9 mouse cellular contexts compared by ENCODE assay signal in the genomic region with DNA sequence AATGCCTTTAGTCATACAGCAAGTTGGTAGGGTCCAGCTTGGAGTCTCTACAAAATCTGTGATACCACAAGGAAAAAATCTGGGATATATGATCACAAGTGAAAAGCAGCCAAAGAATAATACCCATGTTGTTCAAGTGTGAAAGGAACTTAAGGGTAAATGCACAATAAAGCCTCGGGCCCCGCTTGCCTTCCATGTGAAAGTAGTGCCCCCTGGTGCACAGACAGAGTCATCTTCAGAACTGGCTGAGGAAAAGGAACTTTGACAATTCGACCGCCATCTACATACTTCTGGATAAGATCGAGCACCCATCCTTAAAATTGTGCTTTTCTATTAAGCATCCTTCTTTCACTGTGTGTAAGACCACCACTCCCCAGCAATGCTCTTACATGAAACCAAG. TPM values are rescaled to one million over a fixed set of nuclear protein-coding genes. Genes with fewer than 3 reads are reported as not detected.
A peak's percentile ranks its signal among the peaks of the same experiment; 100 is the strongest.
DNase-seq lines count a peak whose midpoint lies in the region; ATAC-seq and TF ChIP-seq lines count a peak whose summit lies in the region.
"Had no signal": no experiment of that assay in that cellular context is flagged by ENCODE, and none has a peak within 500 bp of the region (broad histone marks: within the 10 kb centered on the region; RNA-seq: fewer than 3 reads in every experiment).

No protein-coding gene starts in this region.

- H3K9ac ChIP-seq in neural tube, embryonic 11.5 days (ENCODE audit: low read length), result no peak overlapping the region

- no peak for ATAC-seq in neural tube, embryonic 11.5 days (ENCODE audit: insufficient read depth, low FRiP score, low TSS enrichment)

- H3K27ac ChIP-seq in neural tube, embryonic 11.5 days (ENCODE audit: low read depth, low read length), result no peak overlapping the region
- no peak overlapping the region for H3K27ac ChIP-seq in bone marrow macrophage, adult 2 months (ENCODE audit: insufficient read depth, low read depth, low read length)

- no peak overlapping the region for H3K4me3 ChIP-seq in neural tube, embryonic 11.5 days (ENCODE audit: low read depth, low read length)
- no peak overlapping the region for H3K4me3 ChIP-seq in bone marrow macrophage, adult 2 months (ENCODE audit: insufficient read depth, low read length)
- H3K4me3 ChIP-seq in lung, adult 2 months (replicated peaks; ENCODE audit: extremely low read depth, low read depth, low read length), result no peak overlapping the region

- DNase-seq in cerebellum, adult 11 months, result peak; percentile 17
- no peak for DNase-seq in cerebellum, adult 11-12 months
- peak; percentile 37 for DNase-seq in neural tube, embryonic 11.5 days (ENCODE audit: low spot score)
- DNase-seq in neural tube, embryonic 10.5 days (ENCODE audit: extremely low spot score, low spot score), result no peak
- peak; percentile 63 to 67 for DNase-seq in heart, postnatal 14 days
- peak; percentile 36 for DNase-seq in lung, adult 2 months
- peak; percentile 59 for DNase-seq in thymus, postnatal 14 days

- TF ChIP-seq CTCF in bone marrow macrophage, adult 2 months (IDR thresholded peaks at IDR 0.05; ENCODE audit: low read depth, low read length), result peak; percentile 36; the same call in 1 of the 2 replicates
- peak; percentile 69 for TF ChIP-seq CTCF in lung, adult 2 months (IDR thresholded peaks at IDR 0.05; ENCODE audit: insufficient read depth, low read length)

- no peaks in the 10 kb centered on the region for H3K9me3 ChIP-seq in neural tube, embryonic 11.5 days (ENCODE audit: control insufficient read depth, low read length)

- no peaks in the 10 kb centered on the region for H3K27me3 ChIP-seq in neural tube, embryonic 11.5 days (ENCODE audit: control insufficient read depth, insufficient read depth, low read length)

- H3K36me3 ChIP-seq in neural tube, embryonic 11.5 days (ENCODE audit: control insufficient read depth, insufficient read depth, low read length), result no peaks in the 10 kb centered on the region

- H3K4me1 ChIP-seq in neural tube, embryonic 11.5 days (ENCODE audit: control insufficient read depth, insufficient read depth, low read length), result no peaks in the 10 kb centered on the region
- no peaks in the 10 kb centered on the region for H3K4me1 ChIP-seq in bone marrow macrophage, adult 2 months (ENCODE audit: control insufficient read depth, insufficient read depth, low read length)
- peaks cover 7% of the 10 kb centered on the region; the same call in 1 of the 2 replicates for H3K4me1 ChIP-seq in lung, adult 2 months (ENCODE audit: control insufficient read depth, insufficient read depth, low read length)

- WGBS in neural tube, embryonic 11.5 days, result 53% methylated on average over 5 of the region's 5 CpGs
- 45% methylated on average over 5 of the region's 5 CpGs for WGBS in lung, adult 2 months

- intact Hi-C loops in heart, postnatal 14 days (cut with DNase I), result loop anchor here (2.0 to 5.0 kb wide), 2 partner anchors 56 to 330 kb away; no protein-coding TSS in a partner anchor

- no peak for TF ChIP-seq POLR2A in bone marrow macrophage, adult 2 months (IDR thresholded peaks at IDR 0.05; ENCODE audit: borderline replicate concordance, low read depth, low read length)
- no peak for TF ChIP-seq POLR2A in lung, adult 2 months (IDR thresholded peaks at IDR 0.05; ENCODE audit: borderline replicate concordance, extremely low read depth, low read depth, low read length)

- H3K4me2 ChIP-seq in neural tube, embryonic 11.5 days (ENCODE audit: low read depth), result no peak overlapping the region

RNA-seq across cellular contexts. Expression of a gene that starts 11.6 kb away (rescaled TPM):
- 0.43 and 1.1 TPM in 2 replicates for polyA plus RNA-seq in neural tube, embryonic 11.5 days (2014; fragmentation: Nextera tagmentation; extraction: Ambion mirVana)
- 5.4 and 6.4 TPM in 2 replicates for polyA plus RNA-seq in bone marrow macrophage, adult 2 months (2012; ENCODE audit: insufficient read depth, insufficient read length, missing spikeins)
- under 1 TPM; 0.33 to 0.61 TPM for total RNA-seq in heart, postnatal 14 days (2021)
- polyA plus RNA-seq in lung, adult 2 months (2012; rRNA removed), result 0.95 and 1.1 TPM in 2 replicates
- polyA plus RNA-seq: C2C12 had no signal

Comparison
In these comparisons a context has a peak if more than half of its experiments do, and no peak if none do; other contexts are left out.
1. DNase-seq: peak in cerebellum, adult 11 months (single experiment), neural tube, embryonic 11.5 days (single experiment), heart, postnatal 14 days (2 of 2), lung, adult 2 months (single experiment) and thymus, postnatal 14 days (single experiment); none in cerebellum, adult 11-12 months (single experiment) and neural tube, embryonic 10.5 days (single experiment).